Mouse (Mus musculus) lung, embryonic 16.5 days (tissue): Measurements from ENCODE around the gene Olfr527. TPM values are rescaled to one million over a fixed set of nuclear protein-coding genes. Genes with fewer than 3 reads are reported as not detected.

ENCODE experiments used
- ATAC-seq: fragments of 200-750 bp; cut with Nextera tagmentation; 2 replicates; pipeline ENCODE4 v1.8.0; 2017; ENCODE audit warnings: low read depth, mild to moderate bottlenecking, moderate library complexity
- H3K27ac ChIP-seq: fragments of 300-500 bp; sonication (generic); 2 replicates; pipeline ENCODE4 v1.5.1; 2014; ENCODE audit warnings: mild to moderate bottlenecking, control low read depth, low read length
- H3K27me3 ChIP-seq: fragments of 300-500 bp; sonication (generic); 2 replicates; pipeline ENCODE4 v1.6.1; 2014; ENCODE audit warnings: low read depth, low read length, mixed read lengths; ENCODE audit not compliant: control insufficient read depth, insufficient read depth
- H3K36me3 ChIP-seq: fragments of 300-500 bp; sonication (generic); 2 replicates; pipeline ENCODE4 v1.6.1; 2014; ENCODE audit warnings: low read length; ENCODE audit not compliant: control insufficient read depth, insufficient read depth
- H3K4me1 ChIP-seq: fragments of 300-500 bp; sonication (generic); replicated peaks from 2 replicates; pipeline ENCODE4 v1.6.1; 2014; ENCODE audit warnings: low read length, mixed read lengths; ENCODE audit not compliant: control insufficient read depth, insufficient read depth
- H3K4me2 ChIP-seq: fragments of 300-500 bp; sonication (generic); 2 replicates; pipeline ENCODE4 v1.6.1; 2014; ENCODE audit warnings: low read depth, low read length, control low read depth
- H3K4me3 ChIP-seq: fragments of 300-500 bp; sonication (generic); 2 replicates; pipeline ENCODE4 v1.5.1; 2014; ENCODE audit warnings: mild to moderate bottlenecking, low read length, control low read depth
- H3K9ac ChIP-seq: fragments of 300-500 bp; sonication (generic); 2 replicates; pipeline ENCODE4 v1.6.1; 2014; ENCODE audit warnings: low read length, control low read depth
- H3K9me3 ChIP-seq: fragments of 300-500 bp; sonication (generic); 2 replicates; pipeline ENCODE4 v1.6.1; 2016; ENCODE audit warnings: low read length; ENCODE audit not compliant: control insufficient read depth
- WGBS: fragments of 180-500 bp; shearing (Covaris S2); extraction: QIAGEN DNeasy Blood & Tissue Kit; methylation state at CpG from one replicate; pipeline ENCODE4 v1.1.7; 2014; 5-methylcytosine and 5-hydroxymethylcytosine counted together
- polyA plus RNA-seq: library from polyadenylated mRNA; unstranded; fragments of >200 nt; fragmentation: Nextera tagmentation; extraction: Ambion mirVana; gene quantifications from 2 replicates; pipeline ENCODE4 v1.2.1, GENCODE M21; 2015

The Olfr527 gene
- not detected in 2 replicates for polyA plus RNA-seq

GRCm38 (mm10) chr7:140333717-140334116 lies at the start of gene Olfr527:
Gene Olfr527, plus strand, starts transcription at chr7:140334017.
- no peaks in the 10 kb centered on the region for H3K9me3 ChIP-seq
- no peak within 1 kb of the TSS for H3K4me3 ChIP-seq
- H3K27me3 ChIP-seq, result no peaks in the 10 kb centered on the region
- no peak within 1 kb of the TSS for H3K9ac ChIP-seq
- no peak within 1 kb of the TSS for H3K4me2 ChIP-seq
- 72% methylated on average over 2 of the region's 2 CpGs for WGBS
- no peak for ATAC-seq
- H3K4me1 ChIP-seq, result no peaks in the 10 kb centered on the region
- no peak within 1 kb of the TSS for H3K27ac ChIP-seq
- no peaks in the 10 kb centered on the region for H3K36me3 ChIP-seq

- H3K4me3 ChIP-seq, result no peak overlapping the region
- no peaks in the 10 kb centered on the region for H3K9me3 ChIP-seq
- H3K4me1 ChIP-seq, result no peaks in the 10 kb centered on the region
- H3K27ac ChIP-seq, result no peak overlapping the region
- no peaks in the 10 kb centered on the region for H3K36me3 ChIP-seq
- H3K9ac ChIP-seq, result no peak overlapping the region
- no peaks in the 10 kb centered on the region for H3K27me3 ChIP-seq
- H3K4me2 ChIP-seq, result no peak overlapping the region
- WGBS, result 78% methylated on average over 9 of the region's 9 CpGs
- ATAC-seq, result no peak
Observed at GRCm38 (mm10) chr7:140295746-140296145, 38.1 kb upstream of the Olfr527 start.

- 63% methylated on average over 6 of the region's 6 CpGs for WGBS
- Histone ChIP-seq H3K4me2 (no peak overlapping the region), H3K36me3 (no peaks in the 10 kb centered on the region), H3K4me3 (no peak overlapping the region), H3K27me3 (no peaks in the 10 kb centered on the region), H3K9me3 (no peaks in the 10 kb centered on the region), H3K4me1 (no peaks in the 10 kb centered on the region), H3K9ac (no peak overlapping the region), H3K27ac (no peak overlapping the region)
- no peak for ATAC-seq
Observed at GRCm38 (mm10) chr7:140296876-140297275, 36.9 kb upstream of the Olfr527 start.

- no peak for ATAC-seq
- 81% methylated on average over 3 of the region's 3 CpGs for WGBS
- Histone ChIP-seq H3K9ac (no peak overlapping the region), H3K4me2 (no peak overlapping the region), H3K27ac (no peak overlapping the region), H3K27me3 (no peaks in the 10 kb centered on the region), H3K4me1 (no peaks in the 10 kb centered on the region), H3K4me3 (no peak overlapping the region), H3K36me3 (no peaks in the 10 kb centered on the region), H3K9me3 (no peaks in the 10 kb centered on the region)
Observed at GRCm38 (mm10) chr7:140299416-140299815, 34.4 kb upstream of the Olfr527 start.

- Histone ChIP-seq H3K36me3 (no peaks in the 10 kb centered on the region), H3K4me3 (no peak overlapping the region), H3K27me3 (no peaks in the 10 kb centered on the region), H3K9ac (no peak overlapping the region), H3K4me2 (no peak overlapping the region), H3K4me1 (no peaks in the 10 kb centered on the region), H3K27ac (no peak overlapping the region), H3K9me3 (no peaks in the 10 kb centered on the region)
- no peak for ATAC-seq
- WGBS, result 76% methylated on average over 3 of the region's 3 CpGs
Observed at GRCm38 (mm10) chr7:140319861-140320385, 13.9 kb upstream of the Olfr527 start.

- WGBS, result 44% methylated on average over 1 of the region's 1 CpGs
Observed at GRCm38 (mm10) chr7:140320558-140320957, 13.3 kb upstream of the Olfr527 start, which contains the start of gene Olfr525. Gene Olfr525, plus strand, starts transcription at chr7:140320858.

GRCm38 (mm10) chr7:140321135-140321534 lies 12.7 kb upstream of the Olfr527 start:
- Histone ChIP-seq H3K4me1 (no peaks in the 10 kb centered on the region), H3K27ac (no peak overlapping the region), H3K4me3 (no peak overlapping the region), H3K27me3 (no peaks in the 10 kb centered on the region), H3K4me2 (no peak overlapping the region), H3K36me3 (no peaks in the 10 kb centered on the region), H3K9me3 (no peaks in the 10 kb centered on the region), H3K9ac (no peak overlapping the region)
- no peak for ATAC-seq

More at GRCm38 (mm10) chr7:140320558-140320957, 13.3 kb upstream of the Olfr527 start, which contains the start of gene Olfr525:
- Histone ChIP-seq H3K36me3 (no peaks in the 10 kb centered on the region), H3K4me2 (no peak within 1 kb of the TSS), H3K27me3 (no peaks in the 10 kb centered on the region), H3K9ac (no peak within 1 kb of the TSS), H3K4me3 (no peak within 1 kb of the TSS), H3K9me3 (no peaks in the 10 kb centered on the region), H3K4me1 (no peaks in the 10 kb centered on the region), H3K27ac (no peak within 1 kb of the TSS)
- no peak for ATAC-seq

- 55% methylated on average over 1 of the region's 1 CpGs for WGBS
- no peaks in the 10 kb centered on the region for H3K27me3 ChIP-seq
- no peak overlapping the region for H3K27ac ChIP-seq
- H3K36me3 ChIP-seq, result no peaks in the 10 kb centered on the region
- H3K4me1 ChIP-seq, result no peaks in the 10 kb centered on the region
- no peak overlapping the region for H3K4me3 ChIP-seq
- no peak overlapping the region for H3K4me2 ChIP-seq
- no peak for ATAC-seq
- no peaks in the 10 kb centered on the region for H3K9me3 ChIP-seq
- H3K9ac ChIP-seq, result no peak overlapping the region
Observed at GRCm38 (mm10) chr7:140329766-140330304, 4.0 kb upstream of the Olfr527 start.

GRCm38 (mm10) chr7:140361571-140361970 lies 27.8 kb downstream of the Olfr527 start, which contains the start of gene Olfr60:
Gene Olfr60, minus strand, starts transcription at chr7:140361671.
- no peak within 1 kb of the TSS for H3K9ac ChIP-seq
- no peak within 1 kb of the TSS for H3K4me2 ChIP-seq
- H3K9me3 ChIP-seq, result no peaks in the 10 kb centered on the region
- H3K27me3 ChIP-seq, result no peaks in the 10 kb centered on the region
- no peak within 1 kb of the TSS for H3K27ac ChIP-seq
- whole genome bisulfite sequencing, result 61% methylated on average over 3 of the region's 3 CpGs
- no peaks in the 10 kb centered on the region for H3K36me3 ChIP-seq
- no peak for ATAC-seq
- H3K4me3 ChIP-seq, result no peak within 1 kb of the TSS
- H3K4me1 ChIP-seq, result no peaks in the 10 kb centered on the region
